Mouse (Mus musculus): Measurements from ENCODE around the gene Klf7. TPM values are rescaled to one million over a fixed set of nuclear protein-coding genes. Genes with fewer than 3 reads are reported as not detected.

Gene Klf7
- 22.6 and 24.3 TPM in 2 replicates for polyA plus RNA-seq (2011; ENCODE audit: insufficient read depth, insufficient read length, low read depth, missing spikeins)

GRCm38 (mm10) chr1:64121559-64122465 lies at the start of gene Klf7:
Gene Klf7, minus strand, starts transcription at chr1:64122282.
- no peaks in the 10 kb centered on the region for H3K36me3 ChIP-seq (ENCODE audit: control insufficient read depth, insufficient read depth, low read length, poor library complexity, severe bottlenecking)
- H3K9ac ChIP-seq (ENCODE audit: low read depth, poor library complexity, severe bottlenecking) = peak within 1 kb of the TSS; percentile 92
- no peaks in the 10 kb centered on the region for H3K27me3 ChIP-seq (ENCODE audit: control insufficient read depth, insufficient read depth, low read length, poor library complexity, severe bottlenecking)
- TF ChIP-seq POLR2A (IDR thresholded peaks at IDR 0.05; ENCODE audit: insufficient read depth, low read length) (peak; percentile 73), CTCF (IDR thresholded peaks at IDR 0.05; ENCODE audit: low read depth, low read length) (no peak)
- H3K9me3 ChIP-seq (replicated peaks; ENCODE audit: control insufficient read depth, insufficient read depth, low read length, poor library complexity, severe bottlenecking) = no peaks in the 10 kb centered on the region
- peak within 1 kb of the TSS; percentile 90 for H3K4me3 ChIP-seq (ENCODE audit: low read depth, low read length)
- H3K4me1 ChIP-seq (ENCODE audit: control insufficient read depth, insufficient read depth, low read length) = peaks cover 2% of the 10 kb centered on the region
- H3K27ac ChIP-seq (ENCODE audit: insufficient read depth, low read length) = peak within 1 kb of the TSS; percentile 87

- no peak overlapping the region for H3K9ac ChIP-seq (ENCODE audit: low read depth, poor library complexity, severe bottlenecking)
- no peak overlapping the region for H3K27ac ChIP-seq (ENCODE audit: insufficient read depth, low read length)
- no peak overlapping the region for H3K4me3 ChIP-seq (ENCODE audit: low read depth, low read length)
- no peaks in the 10 kb centered on the region for H3K4me1 ChIP-seq (ENCODE audit: control insufficient read depth, insufficient read depth, low read length)
- H3K9me3 ChIP-seq (replicated peaks; ENCODE audit: control insufficient read depth, insufficient read depth, low read length, poor library complexity, severe bottlenecking) = no peaks in the 10 kb centered on the region
- H3K27me3 ChIP-seq (ENCODE audit: control insufficient read depth, insufficient read depth, low read length, poor library complexity, severe bottlenecking) = no peaks in the 10 kb centered on the region
- H3K36me3 ChIP-seq (ENCODE audit: control insufficient read depth, insufficient read depth, low read length, poor library complexity, severe bottlenecking) = no peaks in the 10 kb centered on the region
- TF ChIP-seq CTCF (IDR thresholded peaks at IDR 0.05; ENCODE audit: low read depth, low read length) (no peak), POLR2A (IDR thresholded peaks at IDR 0.05; ENCODE audit: insufficient read depth, low read length) (no peak), EP300 (IDR thresholded peaks at IDR 0.05; ENCODE audit: insufficient read depth, low read depth, low read length) (no peak)
These were observed 42.5 kb upstream of the Klf7 start for GRCm38 (mm10) chr1:64164526-64165062.

- H3K27me3 ChIP-seq (ENCODE audit: control insufficient read depth, insufficient read depth, low read length, poor library complexity, severe bottlenecking) = no peaks in the 10 kb centered on the region
- H3K4me3 ChIP-seq (ENCODE audit: low read depth, low read length) = no peak overlapping the region
- H3K27ac ChIP-seq (ENCODE audit: insufficient read depth, low read length) = no peak overlapping the region
- no peaks in the 10 kb centered on the region for H3K4me1 ChIP-seq (ENCODE audit: control insufficient read depth, insufficient read depth, low read length)
- TF ChIP-seq CTCF (IDR thresholded peaks at IDR 0.05; ENCODE audit: low read depth, low read length) (no peak), EP300 (IDR thresholded peaks at IDR 0.05; ENCODE audit: insufficient read depth, low read depth, low read length) (no peak), POLR2A (IDR thresholded peaks at IDR 0.05; ENCODE audit: insufficient read depth, low read length) (no peak)
- no peaks in the 10 kb centered on the region for H3K36me3 ChIP-seq (ENCODE audit: control insufficient read depth, insufficient read depth, low read length, poor library complexity, severe bottlenecking)
- H3K9me3 ChIP-seq (replicated peaks; ENCODE audit: control insufficient read depth, insufficient read depth, low read length, poor library complexity, severe bottlenecking) = no peaks in the 10 kb centered on the region
- no peak overlapping the region for H3K9ac ChIP-seq (ENCODE audit: low read depth, poor library complexity, severe bottlenecking)
These were observed 36.7 kb upstream of the Klf7 start for GRCm38 (mm10) chr1:64158766-64159165.

GRCm38 (mm10) chr1:64149185-64149584 lies 27.1 kb upstream of the Klf7 start:
- H3K9me3 ChIP-seq (replicated peaks; ENCODE audit: control insufficient read depth, insufficient read depth, low read length, poor library complexity, severe bottlenecking) = no peaks in the 10 kb centered on the region
- H3K4me3 ChIP-seq (ENCODE audit: low read depth, low read length) = no peak overlapping the region
- no peaks in the 10 kb centered on the region for H3K4me1 ChIP-seq (ENCODE audit: control insufficient read depth, insufficient read depth, low read length)
- H3K27me3 ChIP-seq (ENCODE audit: control insufficient read depth, insufficient read depth, low read length, poor library complexity, severe bottlenecking) = no peaks in the 10 kb centered on the region
- no peaks in the 10 kb centered on the region for H3K36me3 ChIP-seq (ENCODE audit: control insufficient read depth, insufficient read depth, low read length, poor library complexity, severe bottlenecking)
- no peak for TF ChIP-seq EP300 (IDR thresholded peaks at IDR 0.05; ENCODE audit: insufficient read depth, low read depth, low read length)
- TF ChIP-seq CTCF (IDR thresholded peaks at IDR 0.05; ENCODE audit: low read depth, low read length) = no peak
- TF ChIP-seq POLR2A (IDR thresholded peaks at IDR 0.05; ENCODE audit: insufficient read depth, low read length) = no peak
- H3K27ac ChIP-seq (ENCODE audit: insufficient read depth, low read length) = no peak overlapping the region
- no peak overlapping the region for H3K9ac ChIP-seq (ENCODE audit: low read depth, poor library complexity, severe bottlenecking)

- Histone ChIP-seq H3K4me3 (ENCODE audit: low read depth, low read length) (no peak overlapping the region), H3K27me3 (ENCODE audit: control insufficient read depth, insufficient read depth, low read length, poor library complexity, severe bottlenecking) (no peaks in the 10 kb centered on the region), H3K4me1 (ENCODE audit: control insufficient read depth, insufficient read depth, low read length) (no peaks in the 10 kb centered on the region), H3K9me3 (replicated peaks; ENCODE audit: control insufficient read depth, insufficient read depth, low read length, poor library complexity, severe bottlenecking) (no peaks in the 10 kb centered on the region), H3K27ac (ENCODE audit: insufficient read depth, low read length) (no peak overlapping the region), H3K9ac (ENCODE audit: low read depth, poor library complexity, severe bottlenecking) (no peak overlapping the region), H3K36me3 (ENCODE audit: control insufficient read depth, insufficient read depth, low read length, poor library complexity, severe bottlenecking) (no peaks in the 10 kb centered on the region)
- TF ChIP-seq EP300 (IDR thresholded peaks at IDR 0.05; ENCODE audit: insufficient read depth, low read depth, low read length) (no peak), POLR2A (IDR thresholded peaks at IDR 0.05; ENCODE audit: insufficient read depth, low read length) (no peak), CTCF (IDR thresholded peaks at IDR 0.05; ENCODE audit: low read depth, low read length) (no peak)
These were observed 20.8 kb upstream of the Klf7 start for GRCm38 (mm10) chr1:64142691-64143445.
